Mouse (Mus musculus) gastrocnemius, postnatal 25 days (tissue): ENCODE measurements at regions not wholly inside any gene's neighbourhood (a gene's known extent, or its start where the extent isn't known, plus 50 kb on each side); places are given as distances from the start of the nearest gene placed in this dataset.
"Not testable (repeated sequence)": the region's sequence is repeated elsewhere in the genome, so short reads cannot be mapped to it uniquely, and the experiment has no call there.

ENCODE experiments used
- DNase-seq: peaks from one replicate; pipeline ENCODE4 v3.0.0; 2022

DNA sequence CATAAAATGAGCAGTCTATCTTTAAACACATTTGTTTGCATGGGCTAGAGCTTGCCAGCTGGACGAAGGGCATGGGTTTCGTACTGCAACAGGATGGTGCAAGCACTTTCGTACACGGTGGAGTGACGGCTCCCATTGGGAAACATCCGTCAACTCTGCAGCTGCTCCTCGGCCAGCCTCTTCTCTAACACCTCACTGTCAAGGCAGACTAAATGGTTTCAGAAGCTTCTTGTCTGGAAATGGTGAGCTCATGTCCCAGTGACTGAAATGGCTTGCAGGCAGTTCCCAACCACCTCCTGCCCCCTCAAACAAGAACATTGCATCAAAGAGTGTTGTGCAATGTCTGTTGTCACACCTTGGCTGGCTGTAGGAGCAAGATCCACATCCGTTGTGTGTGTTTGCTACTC, 163.4 kb downstream of the Trib2 start:
- peak; percentile 58 for DNase-seq

DNA sequence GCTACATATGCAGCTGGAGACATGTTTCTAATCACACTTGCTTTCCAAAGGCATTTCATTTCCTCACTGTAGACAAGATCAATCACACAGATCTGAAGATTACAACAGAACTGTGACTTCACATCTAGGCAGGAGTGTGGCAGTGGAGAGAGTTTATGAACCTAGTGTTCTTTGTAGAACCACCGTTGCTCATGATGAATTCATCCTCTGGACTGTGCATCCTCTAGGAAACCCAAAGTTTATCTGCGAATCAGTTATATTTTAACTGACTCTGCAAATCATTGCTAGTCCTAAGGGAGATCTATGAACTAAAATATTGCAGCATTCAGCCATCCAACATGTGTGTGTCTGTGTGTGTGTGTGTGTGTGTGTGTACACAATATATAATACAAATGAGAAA, 165.4 kb downstream of the Trib2 start:
- DNase-seq = no peak

GRCm38 (mm10) chr12:15649906-15650305, 166.8 kb downstream of the Trib2 start:
- DNase-seq = peak; percentile 31

DNA sequence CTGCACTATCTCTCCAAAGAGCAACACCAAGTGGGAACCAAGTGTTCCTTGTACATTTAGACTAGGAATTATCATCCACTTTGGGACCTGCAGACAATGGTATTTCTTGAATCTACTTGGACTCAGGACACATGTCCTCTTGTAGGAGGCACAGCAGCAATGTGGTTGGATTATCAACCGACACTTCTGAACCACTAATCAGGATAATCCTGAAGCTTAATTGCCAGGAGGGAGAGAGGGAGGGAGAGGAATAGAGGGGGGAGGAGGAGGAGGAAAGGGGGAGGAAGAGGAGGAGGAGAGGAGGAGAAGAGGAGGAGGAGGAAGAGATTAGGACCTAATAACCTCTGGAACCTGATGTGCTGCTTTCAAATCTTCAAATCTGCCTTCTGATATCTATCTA, 167.5 kb downstream of the Trib2 start:
- DNase-seq = no peak

DNA sequence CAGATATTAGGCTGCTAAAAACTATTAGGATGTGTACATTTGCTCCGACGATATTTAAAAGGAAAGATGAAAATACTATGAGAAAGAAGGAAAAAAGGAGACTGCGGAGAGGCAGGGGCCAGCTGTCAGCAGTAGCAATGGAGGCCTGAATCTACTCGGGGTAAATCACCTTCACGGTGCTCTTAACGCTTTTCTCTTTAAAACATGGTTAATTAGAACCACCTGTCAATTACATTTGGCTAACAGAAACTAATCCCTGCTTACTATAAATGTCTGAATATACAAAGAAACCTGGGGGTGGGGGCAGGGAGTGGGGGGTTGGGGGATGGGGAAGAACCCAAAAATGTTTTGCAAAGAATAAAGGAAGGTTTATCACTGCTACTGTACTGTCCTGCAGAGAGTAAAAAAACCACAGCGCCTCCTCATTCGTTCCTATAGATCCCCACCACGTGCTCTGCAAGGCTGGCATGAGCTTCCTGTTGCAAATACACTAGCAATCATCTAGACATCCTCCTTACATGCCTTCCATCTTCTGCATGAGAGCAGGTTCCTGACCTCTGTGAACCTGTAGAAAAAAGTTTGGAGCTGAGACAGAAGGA, 172.5 kb downstream of the Trib2 start:
- DNase-seq = no peak

DNA sequence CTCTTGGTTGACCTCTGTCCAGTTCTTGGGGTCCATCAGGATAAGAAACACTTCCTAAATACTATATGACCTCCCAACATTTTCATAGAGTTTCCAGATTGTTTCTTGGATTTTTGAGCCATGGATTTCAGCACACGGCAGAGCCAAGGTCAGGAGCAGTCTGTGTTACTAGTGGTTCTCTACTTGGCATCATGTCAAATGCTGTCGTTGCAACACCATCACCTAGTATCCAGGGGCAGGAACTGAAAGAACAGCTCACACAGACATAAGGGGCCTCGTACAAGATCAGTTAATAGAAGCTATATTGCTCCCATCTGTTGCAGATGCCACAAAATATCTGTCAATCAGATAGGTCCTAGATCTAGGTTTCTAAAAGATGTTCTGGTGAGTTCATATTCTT, 173.1 kb downstream of the Trib2 start:
- no peak for DNase-seq

- DNase-seq = no peak
These were observed 176.4 kb downstream of the Trib2 start for GRCm38 (mm10) chr12:15640320-15640719.

DNA sequence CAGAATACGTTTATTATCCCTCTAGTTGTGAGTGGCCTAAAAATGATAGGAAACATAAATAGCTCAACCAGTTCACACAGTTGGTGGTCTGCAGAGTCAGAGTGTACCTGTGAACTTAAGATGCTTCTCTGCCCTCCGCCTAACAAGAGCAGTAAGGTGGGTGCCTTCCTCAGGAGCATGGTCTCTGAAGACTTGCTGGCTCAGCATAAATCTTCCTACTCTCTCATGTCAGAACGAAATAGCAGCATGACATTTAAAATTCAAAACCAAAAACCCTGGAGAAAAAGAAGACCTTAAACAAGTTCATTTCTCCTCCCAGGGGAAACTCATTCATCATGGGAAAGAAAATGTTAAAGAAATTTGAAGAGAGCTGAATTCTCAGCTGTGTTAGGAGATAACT, 186.8 kb downstream of the Trib2 start:
- DNase-seq = no peak

DNA sequence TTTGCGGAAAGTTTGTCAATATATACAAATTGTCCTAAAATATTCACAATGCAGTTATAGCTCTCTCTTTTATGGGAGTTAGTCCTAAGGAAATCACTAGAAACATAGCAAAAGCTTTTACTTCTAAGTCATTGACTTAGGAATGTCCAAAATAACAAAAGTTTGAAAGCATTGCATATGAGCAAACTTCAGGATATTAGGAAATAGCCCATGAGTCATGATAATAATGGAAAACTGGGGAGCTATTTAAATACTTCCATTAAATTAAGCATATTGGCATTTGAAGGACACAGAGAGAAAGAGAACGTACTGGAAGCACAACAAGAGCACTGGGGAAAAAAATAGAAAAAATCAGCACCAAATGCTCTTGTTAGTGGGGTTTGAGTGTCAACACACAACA, 197.2 kb downstream of the Trib2 start:
- no peak for DNase-seq

- peak; percentile 6 for DNase-seq
These were observed 199.4 kb downstream of the Trib2 start for GRCm38 (mm10) chr12:15617312-15617711.

GRCm38 (mm10) chr12:15611847-15612580, 204.7 kb downstream of the Trib2 start:
- no peak for DNase-seq

GRCm38 (mm10) chr12:15607091-15607490, 209.6 kb downstream of the Trib2 start:
- no peak for DNase-seq

DNA sequence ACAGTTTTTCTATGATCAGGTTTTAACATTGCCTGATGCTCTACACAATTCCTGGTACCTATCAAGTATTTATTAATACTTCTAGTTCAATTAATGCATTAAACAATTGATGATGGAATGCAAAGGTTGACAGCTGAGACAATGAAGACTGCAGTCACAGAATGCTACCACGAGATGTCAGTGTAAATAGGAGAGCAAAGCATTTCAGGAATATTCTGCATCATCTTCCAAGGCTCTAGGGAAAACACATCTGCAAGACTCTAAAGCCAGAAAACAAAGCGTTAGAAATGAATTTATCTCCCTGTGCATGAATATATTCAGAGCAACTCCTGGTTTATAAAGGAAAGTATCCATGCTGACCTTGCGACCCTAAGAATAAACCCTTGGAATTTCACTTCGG, 210.6 kb downstream of the Trib2 start:
- no peak for DNase-seq

DNA sequence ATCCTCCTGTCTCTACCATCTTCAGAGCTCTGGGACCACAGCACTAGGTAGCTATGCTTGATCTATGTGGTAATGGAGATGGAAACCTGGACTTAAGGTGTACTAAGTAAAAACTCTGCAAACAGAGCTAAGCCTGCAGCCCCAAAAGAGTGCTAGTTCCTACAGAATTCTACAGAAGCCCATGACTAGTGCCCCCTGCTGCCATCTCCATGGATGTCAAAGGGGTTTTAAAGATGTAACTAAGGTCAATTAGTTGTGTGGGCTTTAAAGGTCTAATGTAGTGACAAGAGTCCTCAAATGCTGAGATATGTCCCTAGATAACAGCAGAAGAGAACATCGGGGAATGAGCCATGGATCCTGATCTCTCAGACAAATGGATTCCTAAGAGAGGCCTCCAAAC, 212.1 kb downstream of the Trib2 start:
- no peak for DNase-seq

- no peak for DNase-seq
These were observed 212.8 kb downstream of the Trib2 start for GRCm38 (mm10) chr12:15603885-15604284.

GRCm38 (mm10) chr12:15603319-15603718, 213.4 kb downstream of the Trib2 start:
- no peak for DNase-seq

DNA sequence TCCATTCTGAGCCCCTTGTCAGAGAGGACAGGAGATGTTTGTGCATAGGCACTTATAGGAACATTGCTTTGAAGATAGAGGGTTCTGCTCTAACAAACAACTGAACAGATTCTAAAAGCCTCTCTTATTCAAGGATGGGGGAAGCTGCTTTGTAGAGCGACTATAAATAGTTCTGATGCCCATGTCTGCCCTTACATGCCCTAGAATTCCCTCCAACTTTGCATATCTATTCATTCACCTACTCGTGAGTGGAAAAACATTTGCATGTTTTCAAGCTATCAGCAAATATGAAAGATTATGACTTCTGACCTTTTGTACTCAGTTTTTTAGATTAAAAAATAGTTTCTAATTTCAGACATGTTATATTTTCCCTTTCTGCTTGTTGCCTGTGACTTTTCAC, 222.0 kb downstream of the Trib2 start:
- no peak for DNase-seq

DNA sequence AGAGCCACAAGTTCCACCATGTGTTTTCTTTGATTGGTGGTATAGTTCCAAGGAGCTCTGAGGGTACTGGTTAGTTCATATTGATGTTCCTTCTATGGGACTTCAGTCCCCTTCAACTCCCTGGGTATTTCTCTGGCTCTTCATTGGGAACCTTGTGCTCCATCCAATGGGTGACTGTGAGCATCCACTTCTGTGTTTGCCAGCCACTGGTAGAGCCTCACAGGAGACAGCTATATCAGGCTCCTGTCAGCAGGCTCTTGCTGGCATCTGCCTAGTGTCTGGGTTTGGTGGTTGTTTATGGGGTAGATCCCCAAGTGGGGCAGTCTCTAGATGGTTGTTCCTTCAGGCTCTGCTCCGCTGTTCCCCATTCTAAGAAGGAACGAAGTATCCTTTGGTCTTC, 228.9 kb downstream of the Trib2 start:
- not testable (repeated sequence) for DNase-seq

- DNase-seq = no peak
These were observed 229.8 kb downstream of the Trib2 start for GRCm38 (mm10) chr12:15586706-15587442.

DNA sequence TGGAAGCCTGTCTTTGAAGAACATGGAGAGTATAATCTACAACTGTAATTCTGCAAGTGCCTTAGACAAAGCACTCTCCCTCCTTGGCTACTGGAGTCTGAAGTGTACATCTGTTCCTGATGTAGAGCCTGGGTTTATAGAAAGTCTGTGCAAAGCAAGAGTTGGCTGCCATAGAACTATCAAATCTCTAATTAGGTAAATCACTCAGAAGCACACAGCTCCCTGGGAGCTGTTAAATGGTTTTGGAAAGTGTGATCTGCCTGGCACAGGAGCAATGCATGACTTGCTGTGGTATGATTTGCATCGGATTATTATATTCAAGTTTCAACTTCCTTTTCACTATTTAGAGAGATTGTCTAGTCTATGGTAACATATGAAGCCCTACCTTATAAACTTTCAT, 230.9 kb downstream of the Trib2 start:
- no peak for DNase-seq

GRCm38 (mm10) chr12:15584721-15585120, 232.0 kb downstream of the Trib2 start:
- no peak for DNase-seq

DNA sequence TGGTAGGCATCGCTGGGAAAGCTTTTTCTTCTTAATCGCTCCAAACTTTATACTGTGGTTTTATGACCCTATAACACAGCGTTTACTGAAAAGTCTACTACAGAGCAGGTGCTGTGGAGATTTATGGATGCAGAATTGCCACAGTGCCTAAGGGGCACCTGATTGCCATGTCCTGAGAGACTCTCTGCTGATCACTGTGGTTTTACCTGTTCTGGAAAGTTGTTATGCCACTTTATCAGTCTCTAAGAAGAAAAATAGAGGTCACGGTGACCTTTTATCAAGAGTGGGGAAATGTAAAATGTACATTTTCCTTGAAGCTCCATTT, 250.0 kb downstream of the Trib2 start:
- no peak for DNase-seq

- DNase-seq = no peak
These were observed 250.6 kb downstream of the Trib2 start for GRCm38 (mm10) chr12:15565941-15566784.
